Mouse (Mus musculus): Measurements from ENCODE around the gene Haao. TPM values are rescaled to one million over a fixed set of nuclear protein-coding genes. Genes with fewer than 3 reads are reported as not detected.
"Not testable (repeated sequence)": the region's sequence is repeated elsewhere in the genome, so short reads cannot be mapped to it uniquely, and the experiment has no call there.

The Haao gene
- polyA plus RNA-seq, 1 experiment from 2014 or later: 0.23 TPM

GRCm38 (mm10) chr17:83865366-83865765 lies 17.6 kb upstream of the Haao start:
- Histone ChIP-seq H3K36me3 (no peaks in the 10 kb centered on the region), H3K4me3 (no peak overlapping the region), H3K9me3 (replicated peaks) (no peaks in the 10 kb centered on the region), H3K4me2 (no peak overlapping the region), H3K9ac (no peak overlapping the region), H3K27ac (ENCODE audit: poor library complexity, severe bottlenecking) (no peak overlapping the region), H3K4me1 (replicated peaks) (0 out of 2 replicates have a peak, but pooled peaks cover 6% of the 10 kb centered on the region), H3K27me3 (replicated peaks) (0 out of 2 replicates have a peak, but pooled peaks cover 5% of the 10 kb centered on the region)
- 68% methylated on average over 7 of the region's 7 CpGs for WGBS
- no peak for ATAC-seq (ENCODE audit: insufficient number of reproducible peaks, low FRiP score)

- Histone ChIP-seq H3K27me3 (replicated peaks) (0 out of 2 replicates have a peak, but pooled peaks cover 5% of the 10 kb centered on the region), H3K9me3 (replicated peaks) (no peaks in the 10 kb centered on the region), H3K4me1 (replicated peaks) (0 out of 2 replicates have a peak, but pooled peaks cover 6% of the 10 kb centered on the region), H3K27ac (ENCODE audit: poor library complexity, severe bottlenecking) (peak overlapping the region; percentile 83), H3K9ac (peak overlapping the region; percentile 77), H3K4me2 (peak overlapping the region; percentile 91), H3K36me3 (no peaks in the 10 kb centered on the region), H3K4me3 (peak overlapping the region; percentile 78)
- WGBS: under 1% methylated on average over 24 of the region's 27 CpGs
- ATAC-seq (ENCODE audit: insufficient number of reproducible peaks, low FRiP score): peak; percentile 73
Observed at GRCm38 (mm10) chr17:83862134-83862881, 14.5 kb upstream of the Haao start.

- H3K36me3 ChIP-seq: no peaks in the 10 kb centered on the region
- peak overlapping the region; percentile 91 for H3K4me2 ChIP-seq
- ATAC-seq (ENCODE audit: insufficient number of reproducible peaks, low FRiP score): peak; percentile 95
- peak overlapping the region; percentile 77 for H3K9ac ChIP-seq
- no peaks in the 10 kb centered on the region for H3K9me3 ChIP-seq (replicated peaks)
- 0 out of 2 replicates have a peak, but pooled peaks cover 5% of the 10 kb centered on the region for H3K27me3 ChIP-seq (replicated peaks)
- peak overlapping the region; percentile 78 for H3K4me3 ChIP-seq
- H3K27ac ChIP-seq (ENCODE audit: poor library complexity, severe bottlenecking): peak overlapping the region; percentile 83
- 0 out of 2 replicates have a peak, but pooled peaks cover 6% of the 10 kb centered on the region for H3K4me1 ChIP-seq (replicated peaks)
- WGBS: under 1% methylated on average over 62 of the region's 62 CpGs
Observed at GRCm38 (mm10) chr17:83861444-83862133, 13.8 kb upstream of the Haao start.

- not testable (repeated sequence) for H3K36me3 ChIP-seq; ATAC-seq (ENCODE audit: insufficient number of reproducible peaks, low FRiP score); H3K9me3 ChIP-seq (replicated peaks); H3K4me1 ChIP-seq (replicated peaks); H3K27ac ChIP-seq (ENCODE audit: poor library complexity, severe bottlenecking); H3K27me3 ChIP-seq (replicated peaks); H3K9ac ChIP-seq
- H3K4me3 ChIP-seq: peak overlapping the region; percentile 78
- 65% methylated on average over 8 of the region's 8 CpGs for WGBS
- H3K4me2 ChIP-seq: peak overlapping the region; percentile 91
Observed at GRCm38 (mm10) chr17:83860968-83861367, 13.2 kb upstream of the Haao start.

- H3K27ac ChIP-seq (ENCODE audit: poor library complexity, severe bottlenecking): no peak overlapping the region
- H3K4me2 ChIP-seq: no peak overlapping the region
- WGBS: 52% methylated on average over 7 of the region's 7 CpGs
- no peak overlapping the region for H3K4me3 ChIP-seq
- no peaks in the 10 kb centered on the region for H3K9me3 ChIP-seq (replicated peaks)
- no peak for ATAC-seq (ENCODE audit: insufficient number of reproducible peaks, low FRiP score)
- H3K4me1 ChIP-seq (replicated peaks): 0 out of 2 replicates have a peak, but pooled peaks cover 6% of the 10 kb centered on the region
- H3K36me3 ChIP-seq: no peaks in the 10 kb centered on the region
- H3K9ac ChIP-seq: no peak overlapping the region
- H3K27me3 ChIP-seq (replicated peaks): 0 out of 2 replicates have a peak, but pooled peaks cover 5% of the 10 kb centered on the region
Observed at GRCm38 (mm10) chr17:83860224-83860623, 12.5 kb upstream of the Haao start.

- 0 out of 2 replicates have a peak, but pooled peaks cover 1% of the 10 kb centered on the region for H3K27me3 ChIP-seq (replicated peaks)
- no peak for ATAC-seq (ENCODE audit: insufficient number of reproducible peaks, low FRiP score)
- WGBS: 83% methylated on average over 4 of the region's 4 CpGs
- no peak overlapping the region for H3K27ac ChIP-seq (ENCODE audit: poor library complexity, severe bottlenecking)
- H3K36me3 ChIP-seq: no peaks in the 10 kb centered on the region
- no peaks in the 10 kb centered on the region for H3K9me3 ChIP-seq (replicated peaks)
- H3K4me3 ChIP-seq: no peak overlapping the region
- H3K9ac ChIP-seq: no peak overlapping the region
- 0 out of 2 replicates have a peak, but pooled peaks cover 6% of the 10 kb centered on the region for H3K4me1 ChIP-seq (replicated peaks)
- H3K4me2 ChIP-seq: no peak overlapping the region
Observed at GRCm38 (mm10) chr17:83859639-83860038, 11.9 kb upstream of the Haao start.

- Histone ChIP-seq H3K27ac (ENCODE audit: poor library complexity, severe bottlenecking) (no peak overlapping the region), H3K4me2 (no peak overlapping the region), H3K27me3 (replicated peaks) (no peaks in the 10 kb centered on the region), H3K4me1 (replicated peaks) (0 out of 2 replicates have a peak, but pooled peaks cover 6% of the 10 kb centered on the region), H3K9me3 (replicated peaks) (no peaks in the 10 kb centered on the region), H3K36me3 (no peaks in the 10 kb centered on the region), H3K4me3 (no peak overlapping the region), H3K9ac (no peak overlapping the region)
- ATAC-seq (ENCODE audit: insufficient number of reproducible peaks, low FRiP score): peak; percentile 34; the same call in 1 of the 2 replicates
- 74% methylated on average over 7 of the region's 7 CpGs for WGBS
Observed at GRCm38 (mm10) chr17:83858413-83858812, 10.7 kb upstream of the Haao start.

GRCm38 (mm10) chr17:83854284-83854918 lies 6.6 kb upstream of the Haao start:
- Histone ChIP-seq H3K27me3 (replicated peaks) (0 out of 2 replicates have a peak, but pooled peaks cover 4% of the 10 kb centered on the region), H3K9ac (no peak overlapping the region), H3K27ac (ENCODE audit: poor library complexity, severe bottlenecking) (no peak overlapping the region), H3K36me3 (no peaks in the 10 kb centered on the region), H3K4me3 (no peak overlapping the region), H3K9me3 (replicated peaks) (no peaks in the 10 kb centered on the region), H3K4me1 (replicated peaks) (peaks cover 6% of the 10 kb centered on the region), H3K4me2 (peak overlapping the region; percentile 25; the same call in 1 of the 2 replicates)
- ATAC-seq (ENCODE audit: insufficient number of reproducible peaks, low FRiP score): peak; percentile 85
- 47% methylated on average over 12 of the region's 12 CpGs for WGBS

- Histone ChIP-seq H3K9ac (no peak overlapping the region), H3K4me3 (no peak overlapping the region), H3K4me1 (replicated peaks) (peaks cover 6% of the 10 kb centered on the region), H3K36me3 (no peaks in the 10 kb centered on the region), H3K9me3 (replicated peaks) (no peaks in the 10 kb centered on the region), H3K27ac (ENCODE audit: poor library complexity, severe bottlenecking) (no peak overlapping the region), H3K27me3 (replicated peaks) (0 out of 2 replicates have a peak, but pooled peaks cover 4% of the 10 kb centered on the region), H3K4me2 (peak overlapping the region; percentile 25; the same call in 1 of the 2 replicates)
- ATAC-seq (ENCODE audit: insufficient number of reproducible peaks, low FRiP score): no peak
- 41% methylated on average over 3 of the region's 3 CpGs for WGBS
Observed at GRCm38 (mm10) chr17:83853831-83854230, 6.1 kb upstream of the Haao start.

GRCm38 (mm10) chr17:83850864-83851263 lies 3.1 kb upstream of the Haao start:
- Histone ChIP-seq H3K27ac (ENCODE audit: poor library complexity, severe bottlenecking) (no peak overlapping the region), H3K9me3 (replicated peaks) (no peaks in the 10 kb centered on the region), H3K4me2 (no peak overlapping the region), H3K4me3 (no peak overlapping the region), H3K36me3 (no peaks in the 10 kb centered on the region), H3K27me3 (replicated peaks) (0 out of 2 replicates have a peak, but pooled peaks cover 4% of the 10 kb centered on the region), H3K4me1 (replicated peaks) (peaks cover 6% of the 10 kb centered on the region), H3K9ac (no peak overlapping the region)
- 76% methylated on average over 5 of the region's 5 CpGs for WGBS
- ATAC-seq (ENCODE audit: insufficient number of reproducible peaks, low FRiP score): no peak

Data from heart, embryonic 12.5 days (tissue).